Mouse (Mus musculus) heart, embryonic 16.5 days (tissue): ENCODE results near the gene Spint3. TPM values are rescaled to one million over a fixed set of nuclear protein-coding genes. Genes with fewer than 3 reads are reported as not detected.

Experiments
- ATAC-seq: fragments of 200-750 bp; cut with Nextera tagmentation; replicated peaks from 2 replicates; pipeline ENCODE4 v1.8.0; 2017; ENCODE audit warnings: moderate number of reproducible peaks; ENCODE audit not compliant: insufficient read depth, low FRiP score; ENCODE audit errors: extremely low read depth
- H3K27ac ChIP-seq: fragments of 300-500 bp; sonication (generic); 2 replicates; pipeline ENCODE4 v1.5.1; 2014; ENCODE audit warnings: mild to moderate bottlenecking, low read length, control low read depth, moderate library complexity
- H3K27me3 ChIP-seq: fragments of 300-500 bp; sonication (generic); 2 replicates; pipeline ENCODE4 v1.6.1; 2014; ENCODE audit warnings: low read length, mixed read lengths; ENCODE audit not compliant: control insufficient read depth, insufficient read depth
- H3K36me3 ChIP-seq: fragments of 300-500 bp; sonication (generic); 2 replicates; pipeline ENCODE4 v1.6.1; 2014; ENCODE audit not compliant: control insufficient read depth, insufficient read depth
- H3K4me1 ChIP-seq: fragments of 300-500 bp; sonication (generic); 2 replicates; pipeline ENCODE4 v1.6.1; 2014; ENCODE audit warnings: low read length, mixed read lengths; ENCODE audit not compliant: control insufficient read depth, insufficient read depth
- H3K4me2 ChIP-seq: fragments of 300-500 bp; sonication (generic); 2 replicates; pipeline ENCODE4 v1.6.1; 2014; ENCODE audit warnings: low read depth, mild to moderate bottlenecking, control low read depth, low read length
- H3K4me3 ChIP-seq: fragments of 300-500 bp; sonication (generic); 2 replicates; pipeline ENCODE4 v1.5.1; 2014; ENCODE audit warnings: mild to moderate bottlenecking, control low read depth, low read length
- H3K9ac ChIP-seq: fragments of 300-500 bp; sonication (generic); 2 replicates; pipeline ENCODE4 v1.6.1; 2014; ENCODE audit warnings: low read length, control low read depth
- H3K9me3 ChIP-seq: fragments of 300-500 bp; sonication (generic); replicated peaks from 2 replicates; pipeline ENCODE4 v1.6.1; 2016; ENCODE audit warnings: low read length; ENCODE audit not compliant: control insufficient read depth
- whole genome bisulfite sequencing: fragments of 180-500 bp; shearing (Covaris S2); extraction: QIAGEN DNeasy Blood & Tissue Kit; methylation state at CpG from one replicate; pipeline ENCODE4 v1.1.7; 2014; 5-methylcytosine and 5-hydroxymethylcytosine counted together
- polyA plus RNA-seq: library from polyadenylated mRNA; unstranded; fragments of >200 nt; fragmentation: Nextera tagmentation; extraction: Ambion mirVana; gene quantifications from 2 replicates; pipeline ENCODE4 v1.2.1, GENCODE M21; 2015

Spint3 gene
- polyA plus RNA-seq, 1 experiment from 2014 or later: not detected

GRCm38 (mm10) chr2:164521841-164522240 is 51.4 kb downstream of the Spint3 start:
- no peaks in the 10 kb centered on the region; the same call in 1 of the 2 replicates for H3K4me1 ChIP-seq
- peaks cover 10% of the 10 kb centered on the region; the same call in 1 of the 2 replicates for H3K27me3 ChIP-seq
- H3K4me2 ChIP-seq: peak overlapping the region; percentile 15; the same call in 1 of the 2 replicates
- H3K36me3 ChIP-seq: no peaks in the 10 kb centered on the region
- no peak overlapping the region for H3K9ac ChIP-seq
- no peak overlapping the region for H3K4me3 ChIP-seq
- peak; percentile 23; the same call in 1 of the 2 replicates for ATAC-seq
- no peak overlapping the region for H3K27ac ChIP-seq
- H3K9me3 ChIP-seq: peaks cover 3% of the 10 kb centered on the region
- WGBS: 11% methylated on average over 11 of the region's 11 CpGs

- 0 out of 2 replicates have a peak, but pooled peaks have one; percentile 57 for ATAC-seq
- no peaks in the 10 kb centered on the region; the same call in 1 of the 2 replicates for H3K4me1 ChIP-seq
- H3K36me3 ChIP-seq: no peaks in the 10 kb centered on the region
- H3K4me2 ChIP-seq: no peak overlapping the region
- H3K9me3 ChIP-seq: peaks cover 6% of the 10 kb centered on the region
- no peak overlapping the region for H3K27ac ChIP-seq
- H3K27me3 ChIP-seq: peaks cover 10% of the 10 kb centered on the region; the same call in 1 of the 2 replicates
- 7% methylated on average over 3 of the region's 3 CpGs for WGBS
- no peak overlapping the region for H3K9ac ChIP-seq
- H3K4me3 ChIP-seq: no peak overlapping the region
Observed at GRCm38 (mm10) chr2:164520782-164521181, 52.5 kb downstream of the Spint3 start.

Other genes with a start within 250 kb of the Spint3 start
- not detected in 2 replicates for gene Svs5, start 240.7 kb downstream of the Spint3 start, polyA plus RNA-seq
- gene Slpi, start 184.4 kb downstream of the Spint3 start, polyA plus RNA-seq: 0.60 and 1.4 TPM in 2 replicates
- 0.49 and 1.7 TPM in 2 replicates for gene Rbpjl, start 170.3 kb downstream of the Spint3 start, polyA plus RNA-seq
- gene Matn4, start 168.3 kb downstream of the Spint3 start, polyA plus RNA-seq: 7.2 and 8.9 TPM in 2 replicates
- 48.0 and 61.1 TPM in 2 replicates for gene Sdc4, start 129.6 kb downstream of the Spint3 start, polyA plus RNA-seq
- 33.4 and 41.7 TPM in 2 replicates for gene Sys1, start 116.5 kb downstream of the Spint3 start, polyA plus RNA-seq
- gene Gm20458, start 112.5 kb downstream of the Spint3 start, polyA plus RNA-seq: 11.6 and 12.1 TPM in 2 replicates
- gene Trp53tg5, start 99.7 kb downstream of the Spint3 start, polyA plus RNA-seq: not detected in 2 replicates
- gene Dbndd2, start 87.4 kb downstream of the Spint3 start, polyA plus RNA-seq: 10.6 and 16.4 TPM in 2 replicates
- gene Pigt, start 75.9 kb downstream of the Spint3 start, polyA plus RNA-seq: 45.3 and 46.2 TPM in 2 replicates
- gene Wfdc2, start 11.0 kb downstream of the Spint3 start, polyA plus RNA-seq: 21.3 and 50.0 TPM in 2 replicates
- gene Wfdc6a, start 12.0 kb upstream of the Spint3 start, polyA plus RNA-seq: 0.19 and 0.30 TPM in 2 replicates
- gene Eppin, start 20.1 kb upstream of the Spint3 start, polyA plus RNA-seq: not detected in 2 replicates
- not detected in 2 replicates for gene Wfdc6b, start 40.1 kb upstream of the Spint3 start, polyA plus RNA-seq
- not detected in 2 replicates for gene Wfdc8, start 40.2 kb upstream of the Spint3 start, polyA plus RNA-seq
- gene Wfdc16, start 65.3 kb upstream of the Spint3 start, polyA plus RNA-seq: not detected in 2 replicates
- gene Wfdc10, start 82.6 kb upstream of the Spint3 start, polyA plus RNA-seq: 0.35 TPM in 1 of 2 replicates, not detected in the other
- gene Wfdc9, start 83.1 kb upstream of the Spint3 start, polyA plus RNA-seq: not detected in 2 replicates
- not detected in 2 replicates for gene Wfdc11, start 100.6 kb upstream of the Spint3 start, polyA plus RNA-seq
- 0.35 TPM in 1 of 2 replicates, not detected in the other for gene Wfdc13, start 111.6 kb upstream of the Spint3 start, polyA plus RNA-seq
- not detected in 2 replicates for gene Spint4, start 125.0 kb upstream of the Spint3 start, polyA plus RNA-seq
- gene Spint5, start 141.8 kb upstream of the Spint3 start, polyA plus RNA-seq: not detected in 2 replicates
- 0.51 and 0.80 TPM in 2 replicates for gene Wfdc3, start 172.5 kb upstream of the Spint3 start, polyA plus RNA-seq
- 56.0 and 58.7 TPM in 2 replicates for gene Dnttip1, start 172.5 kb upstream of the Spint3 start, polyA plus RNA-seq
- 388 and 390 TPM in 2 replicates for gene Ube2c, start 196.4 kb upstream of the Spint3 start, polyA plus RNA-seq
- 6.7 and 28.8 TPM in 2 replicates for gene Tnnc2, start 206.5 kb upstream of the Spint3 start, polyA plus RNA-seq
- 40.6 and 45.6 TPM in 2 replicates for gene Snx21, start 212.4 kb upstream of the Spint3 start, polyA plus RNA-seq
- gene Acot8, start 231.4 kb upstream of the Spint3 start, polyA plus RNA-seq: 15.7 and 16.7 TPM in 2 replicates
- 5.9 and 6.4 TPM in 2 replicates for gene Zswim3, start 231.6 kb upstream of the Spint3 start, polyA plus RNA-seq
- gene Zswim1, start 249.2 kb upstream of the Spint3 start, polyA plus RNA-seq: 10.6 and 12.1 TPM in 2 replicates